Mouse (Mus musculus) ES-Bruce4 (cell line): Measurements from ENCODE around the gene Sgcd.

Experiments used
- CTCF ChIP-seq: IDR thresholded peaks from one replicate; pipeline ENCODE4 v1.8.1; 2011; ENCODE audit warnings: low read depth, low read length
- EP300 ChIP-seq: IDR thresholded peaks from 2 replicates; pipeline ENCODE4 v1.6.1; 2011; ENCODE audit warnings: low read depth, low read length; ENCODE audit not compliant: insufficient read depth
- POLR2A ChIP-seq: IDR thresholded peaks from one replicate; pipeline ENCODE4 v1.8.1; 2011; ENCODE audit warnings: low read length; ENCODE audit not compliant: insufficient read depth

- TF ChIP-seq EP300 (no peak), CTCF (no peak), POLR2A (no peak)
Observed at GRCm38 (mm10) chr11:46847827-46848220, 1140.9 kb downstream of the Sgcd start.
